Mouse (Mus musculus) cerebellum, postnatal 36 days (tissue): ENCODE measurements at regions not wholly inside any gene's neighbourhood (a gene's known extent, or its start where the extent isn't known, plus 50 kb on each side); places are given as distances from the start of the nearest gene placed in this dataset.
A peak's percentile ranks its signal among the peaks of the same experiment; 100 is the strongest.

Source experiments
- DNase-seq, 2 experiments: peaks; one replicate each; pipeline ENCODE4 v3.0.0; 2021 to 2022; ENCODE audit warnings: mixed read lengths in 2 of 2

GRCm38 (mm10) chr4:152719416-152720127, 241.9 kb upstream of the Kcnab2 start:
- DNase-seq, result no peak

- DNase-seq, result no peak
Observed at GRCm38 (mm10) chr4:152710339-152710738, 232.7 kb upstream of the Kcnab2 start.

- DNase-seq, result no peak
Observed at GRCm38 (mm10) chr4:152700217-152700616, 222.5 kb upstream of the Kcnab2 start.

- DNase-seq, result peak; percentile 8 to 12
Observed at GRCm38 (mm10) chr4:152697247-152697960, 219.7 kb upstream of the Kcnab2 start.

- DNase-seq, result no peak
Observed at GRCm38 (mm10) chr4:152691735-152692134, 214.1 kb upstream of the Kcnab2 start.

GRCm38 (mm10) chr4:152691302-152691701, 213.6 kb upstream of the Kcnab2 start:
- no peak for DNase-seq

GRCm38 (mm10) chr4:152690766-152691165, 213.1 kb upstream of the Kcnab2 start:
- no peak for DNase-seq

GRCm38 (mm10) chr4:152689831-152690230, 212.2 kb upstream of the Kcnab2 start:
- DNase-seq, result no peak

GRCm38 (mm10) chr4:152686509-152687081, 208.9 kb upstream of the Kcnab2 start:
- no peak for DNase-seq

- DNase-seq, result no peak
Observed at GRCm38 (mm10) chr4:152674140-152674539, 196.5 kb upstream of the Kcnab2 start.

- DNase-seq, result peak; percentile 20 to 31
Observed at GRCm38 (mm10) chr4:152663482-152663881, 185.8 kb upstream of the Kcnab2 start.

GRCm38 (mm10) chr4:152663069-152663468, 185.4 kb upstream of the Kcnab2 start:
- no peak for DNase-seq

GRCm38 (mm10) chr4:152662439-152662838, 184.8 kb upstream of the Kcnab2 start:
- DNase-seq, result no peak

- DNase-seq, result no peak
Observed at GRCm38 (mm10) chr4:152650198-152650597, 172.5 kb upstream of the Kcnab2 start.

GRCm38 (mm10) chr4:152647620-152648019, 169.9 kb upstream of the Kcnab2 start:
- DNase-seq, result peak; percentile 44 to 57

GRCm38 (mm10) chr4:152647084-152647483, 169.4 kb upstream of the Kcnab2 start:
- DNase-seq, result no peak

- DNase-seq, result no peak
Observed at GRCm38 (mm10) chr4:152637088-152637487, 159.4 kb upstream of the Kcnab2 start.

- DNase-seq, result no peak
Observed at GRCm38 (mm10) chr4:152633896-152634295, 156.2 kb upstream of the Kcnab2 start.

- DNase-seq, result no peak
Observed at GRCm38 (mm10) chr4:152628111-152628510, 150.4 kb upstream of the Kcnab2 start.

- DNase-seq, result peak; percentile 52 to 67
Observed at GRCm38 (mm10) chr4:152625032-152626003, 147.6 kb upstream of the Kcnab2 start.

GRCm38 (mm10) chr4:152622022-152622777, 144.5 kb upstream of the Kcnab2 start:
- no peak for DNase-seq

GRCm38 (mm10) chr4:152617636-152618035, 140.0 kb upstream of the Kcnab2 start:
- DNase-seq, result no peak
